Mouse (Mus musculus) E14TG2a.4 (cell line): Measurements from ENCODE around the gene Cdk17.

Source experiments
- CTCF ChIP-seq: conservative IDR thresholded peaks from 2 replicates; pipeline ENCODE4 v1.5.1; 2014; ENCODE audit warnings: low read length
- NANOG ChIP-seq: IDR thresholded peaks from 2 replicates; pipeline ENCODE4 v1.6.1; 2014; ENCODE audit warnings: borderline replicate concordance, low read length, mixed read lengths
- POU5F1 ChIP-seq: IDR thresholded peaks from 2 replicates; pipeline ENCODE4 v1.6.1; 2014; ENCODE audit warnings: low read length, borderline replicate concordance

DNA sequence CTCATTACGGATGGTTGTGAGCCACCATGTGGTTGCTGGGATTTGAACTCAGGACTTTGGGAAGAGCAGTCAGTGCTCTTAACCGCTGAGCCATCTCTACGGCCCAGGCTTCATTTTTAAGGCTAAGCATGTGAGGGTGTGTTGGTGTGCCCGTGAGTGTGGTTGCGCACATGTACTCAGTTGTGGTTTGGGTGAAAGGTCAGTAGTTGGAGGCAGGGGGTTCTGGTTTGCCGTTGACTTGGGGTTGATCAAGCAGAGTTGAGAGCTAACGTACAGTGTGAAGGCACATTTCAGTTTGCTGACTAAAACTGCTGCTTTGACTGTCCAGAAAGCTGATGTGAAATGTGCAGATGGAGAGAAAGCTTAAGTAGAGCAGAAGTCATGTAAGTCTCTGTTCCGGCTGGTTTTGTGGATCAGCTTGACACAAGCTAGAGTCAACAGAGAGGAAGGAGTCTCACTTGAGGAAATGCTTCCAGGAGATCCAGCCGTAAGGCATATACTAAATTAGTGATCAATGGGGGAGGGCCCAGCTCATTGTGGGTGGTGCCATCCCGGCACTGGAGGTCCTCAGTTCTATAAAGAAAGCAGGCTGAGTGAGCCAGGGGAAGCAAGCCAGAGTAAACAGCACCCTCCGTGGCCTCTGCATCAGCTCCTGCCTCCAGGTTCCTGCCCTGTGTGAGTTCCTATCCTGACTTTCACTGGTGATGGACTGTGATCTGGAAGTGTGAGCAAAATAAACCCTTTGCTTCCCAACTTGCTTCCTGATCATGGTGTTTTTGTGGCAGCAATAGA, 19.2 kb downstream of the Cdk17 start:
- no peak for TF ChIP-seq CTCF
- TF ChIP-seq NANOG: no peak
- no peak for TF ChIP-seq POU5F1
